Mouse (Mus musculus): Measurements from ENCODE around the gene Tapt1. TPM values are rescaled to one million over a fixed set of nuclear protein-coding genes. Genes with fewer than 3 reads are reported as not detected.
"Not testable (repeated sequence)": the region's sequence is repeated elsewhere in the genome, so short reads cannot be mapped to it uniquely, and the experiment has no call there.

The Tapt1 gene
- polyA plus RNA-seq (2014; fragmentation: Nextera tagmentation; extraction: Ambion mirVana) = 35.7 and 39.1 TPM in 2 replicates

GRCm38 (mm10) chr5:44226521-44227461, at the start of gene Tapt1:
Gene Tapt1, minus strand, starts transcription at chr5:44226626.
- Histone ChIP-seq H3K4me1 (replicated peaks; ENCODE audit: control insufficient read depth, insufficient read depth, low read length) (peaks cover 27% of the 10 kb centered on the region), H3K4me2 (replicated peaks) (peak within 1 kb of the TSS; percentile 94), H3K4me3 (replicated peaks; ENCODE audit: low read length) (peak within 1 kb of the TSS; percentile 97), H3K36me3 (replicated peaks; ENCODE audit: control insufficient read depth, insufficient read depth) (no peaks in the 10 kb centered on the region), H3K9ac (peak within 1 kb of the TSS; percentile 93), H3K27me3 (ENCODE audit: control insufficient read depth, insufficient read depth, low read length) (no peaks in the 10 kb centered on the region), H3K9me3 (ENCODE audit: control insufficient read depth, low read length) (no peaks in the 10 kb centered on the region), H3K27ac (peak within 1 kb of the TSS; percentile 95)
- ATAC-seq (ENCODE audit: low FRiP score) = peak; percentile 98
- DNase-seq (ENCODE audit: low spot score) = peak; percentile 83
- under 1% methylated on average over 87 of the region's 121 CpGs for WGBS

- ATAC-seq (ENCODE audit: low FRiP score) (no peak), DNase-seq (ENCODE audit: low spot score) (no peak)
- Histone ChIP-seq H3K4me2 (replicated peaks) (no peak overlapping the region), H3K36me3 (replicated peaks; ENCODE audit: control insufficient read depth, insufficient read depth) (no peaks in the 10 kb centered on the region), H3K9ac (no peak overlapping the region), H3K27me3 (ENCODE audit: control insufficient read depth, insufficient read depth, low read length) (no peaks in the 10 kb centered on the region), H3K4me1 (replicated peaks; ENCODE audit: control insufficient read depth, insufficient read depth, low read length) (no peaks in the 10 kb centered on the region), H3K9me3 (ENCODE audit: control insufficient read depth, low read length) (no peaks in the 10 kb centered on the region), H3K27ac (no peak overlapping the region), H3K4me3 (replicated peaks; ENCODE audit: low read length) (no peak overlapping the region)
- 91% methylated on average over 4 of the region's 4 CpGs for WGBS
Measured at GRCm38 (mm10) chr5:44271564-44271963, 45.1 kb upstream of the Tapt1 start.

- not testable (repeated sequence) for ATAC-seq (ENCODE audit: low FRiP score); H3K4me3 ChIP-seq (replicated peaks; ENCODE audit: low read length)
- WGBS = 48% methylated on average over 2 of the region's 3 CpGs
Measured at GRCm38 (mm10) chr5:44268524-44268923, 42.1 kb upstream of the Tapt1 start.

GRCm38 (mm10) chr5:44261691-44262090, 35.3 kb upstream of the Tapt1 start:
- DNase-seq (ENCODE audit: low spot score) (no peak), ATAC-seq (ENCODE audit: low FRiP score) (no peak)
- Histone ChIP-seq H3K36me3 (replicated peaks; ENCODE audit: control insufficient read depth, insufficient read depth) (no peaks in the 10 kb centered on the region), H3K27ac (no peak overlapping the region), H3K9me3 (ENCODE audit: control insufficient read depth, low read length) (no peaks in the 10 kb centered on the region), H3K4me3 (replicated peaks; ENCODE audit: low read length) (no peak overlapping the region), H3K27me3 (ENCODE audit: control insufficient read depth, insufficient read depth, low read length) (no peaks in the 10 kb centered on the region), H3K4me2 (replicated peaks) (no peak overlapping the region), H3K9ac (no peak overlapping the region), H3K4me1 (replicated peaks; ENCODE audit: control insufficient read depth, insufficient read depth, low read length) (no peaks in the 10 kb centered on the region)
- WGBS = 75% methylated on average over 5 of the region's 5 CpGs

More at GRCm38 (mm10) chr5:44268524-44268923, 42.1 kb upstream of the Tapt1 start:
- H3K27me3 ChIP-seq (ENCODE audit: control insufficient read depth, insufficient read depth, low read length); H3K27ac ChIP-seq; H3K9ac ChIP-seq; H3K4me1 ChIP-seq (replicated peaks; ENCODE audit: control insufficient read depth, insufficient read depth, low read length); H3K4me2 ChIP-seq (replicated peaks); H3K36me3 ChIP-seq (replicated peaks; ENCODE audit: control insufficient read depth, insufficient read depth); H3K9me3 ChIP-seq (ENCODE audit: control insufficient read depth, low read length): not testable (repeated sequence)
- peak; percentile 69 for DNase-seq (ENCODE audit: low spot score)

- 72% methylated on average over 3 of the region's 3 CpGs for WGBS
- Histone ChIP-seq H3K4me2 (replicated peaks) (no peak overlapping the region), H3K4me1 (replicated peaks; ENCODE audit: control insufficient read depth, insufficient read depth, low read length) (no peaks in the 10 kb centered on the region), H3K27me3 (ENCODE audit: control insufficient read depth, insufficient read depth, low read length) (no peaks in the 10 kb centered on the region), H3K9me3 (ENCODE audit: control insufficient read depth, low read length) (no peaks in the 10 kb centered on the region), H3K36me3 (replicated peaks; ENCODE audit: control insufficient read depth, insufficient read depth) (no peaks in the 10 kb centered on the region), H3K27ac (no peak overlapping the region), H3K4me3 (replicated peaks; ENCODE audit: low read length) (no peak overlapping the region), H3K9ac (no peak overlapping the region)
- DNase-seq (ENCODE audit: low spot score) = no peak
- no peak for ATAC-seq (ENCODE audit: low FRiP score)
Measured at GRCm38 (mm10) chr5:44261172-44261571, 34.7 kb upstream of the Tapt1 start.

GRCm38 (mm10) chr5:44259678-44260077, 33.3 kb upstream of the Tapt1 start:
- no peak for DNase-seq (ENCODE audit: low spot score)
- Histone ChIP-seq H3K4me1 (replicated peaks; ENCODE audit: control insufficient read depth, insufficient read depth, low read length) (no peaks in the 10 kb centered on the region), H3K36me3 (replicated peaks; ENCODE audit: control insufficient read depth, insufficient read depth) (no peaks in the 10 kb centered on the region), H3K27ac (no peak overlapping the region), H3K9me3 (ENCODE audit: control insufficient read depth, low read length) (no peaks in the 10 kb centered on the region), H3K27me3 (ENCODE audit: control insufficient read depth, insufficient read depth, low read length) (no peaks in the 10 kb centered on the region), H3K4me3 (replicated peaks; ENCODE audit: low read length) (no peak overlapping the region), H3K4me2 (replicated peaks) (no peak overlapping the region), H3K9ac (no peak overlapping the region)
- no peak for ATAC-seq (ENCODE audit: low FRiP score)
- 72% methylated on average over 3 of the region's 3 CpGs for WGBS

- Histone ChIP-seq H3K36me3 (replicated peaks; ENCODE audit: control insufficient read depth, insufficient read depth) (no peaks in the 10 kb centered on the region), H3K4me3 (replicated peaks; ENCODE audit: low read length) (no peak overlapping the region), H3K4me2 (replicated peaks) (no peak overlapping the region), H3K27me3 (ENCODE audit: control insufficient read depth, insufficient read depth, low read length) (no peaks in the 10 kb centered on the region), H3K9ac (no peak overlapping the region), H3K9me3 (ENCODE audit: control insufficient read depth, low read length) (no peaks in the 10 kb centered on the region), H3K27ac (no peak overlapping the region), H3K4me1 (replicated peaks; ENCODE audit: control insufficient read depth, insufficient read depth, low read length) (no peaks in the 10 kb centered on the region)
- no CpG with 5 or more reads among the region's 1 CpGs for WGBS
- no peak for DNase-seq (ENCODE audit: low spot score)
- no peak for ATAC-seq (ENCODE audit: low FRiP score)
Measured at GRCm38 (mm10) chr5:44258163-44258562, 31.7 kb upstream of the Tapt1 start.

- Histone ChIP-seq H3K4me2 (replicated peaks) (no peak overlapping the region), H3K9me3 (ENCODE audit: control insufficient read depth, low read length) (no peaks in the 10 kb centered on the region), H3K4me1 (replicated peaks; ENCODE audit: control insufficient read depth, insufficient read depth, low read length) (no peaks in the 10 kb centered on the region), H3K4me3 (replicated peaks; ENCODE audit: low read length) (no peak overlapping the region), H3K9ac (no peak overlapping the region), H3K36me3 (replicated peaks; ENCODE audit: control insufficient read depth, insufficient read depth) (no peaks in the 10 kb centered on the region), H3K27me3 (ENCODE audit: control insufficient read depth, insufficient read depth, low read length) (no peaks in the 10 kb centered on the region), H3K27ac (no peak overlapping the region)
- 83% methylated on average over 4 of the region's 4 CpGs for WGBS
- no peak for DNase-seq (ENCODE audit: low spot score)
- no peak for ATAC-seq (ENCODE audit: low FRiP score)
Measured at GRCm38 (mm10) chr5:44257401-44257800, 31.0 kb upstream of the Tapt1 start.

- Histone ChIP-seq H3K4me3 (replicated peaks; ENCODE audit: low read length) (no peak overlapping the region), H3K9me3 (ENCODE audit: control insufficient read depth, low read length) (no peaks in the 10 kb centered on the region), H3K4me1 (replicated peaks; ENCODE audit: control insufficient read depth, insufficient read depth, low read length) (no peaks in the 10 kb centered on the region), H3K4me2 (replicated peaks) (no peak overlapping the region), H3K9ac (no peak overlapping the region), H3K27ac (no peak overlapping the region), H3K36me3 (replicated peaks; ENCODE audit: control insufficient read depth, insufficient read depth) (no peaks in the 10 kb centered on the region), H3K27me3 (ENCODE audit: control insufficient read depth, insufficient read depth, low read length) (no peaks in the 10 kb centered on the region)
- 93% methylated on average over 3 of the region's 3 CpGs for WGBS
- DNase-seq (ENCODE audit: low spot score) (no peak), ATAC-seq (ENCODE audit: low FRiP score) (no peak)
Measured at GRCm38 (mm10) chr5:44256512-44256911, 30.1 kb upstream of the Tapt1 start.

Measured in hindbrain, embryonic 14.5 days (tissue).